Mouse (Mus musculus): ENCODE data around the gene Cnot4. TPM values are rescaled to one million over a fixed set of nuclear protein-coding genes. Genes with fewer than 3 reads are reported as not detected.

The Cnot4 gene
- polyA plus RNA-seq, 1 experiment from 2014 or later, result 33.0 TPM

GRCm38 (mm10) chr6:35028023-35028422 lies 105.5 kb downstream of the Cnot4 start:
- 98% methylated on average over 2 of the region's 2 CpGs for WGBS
- Histone ChIP-seq H3K27ac (no peak overlapping the region), H3K4me1 (no peaks in the 10 kb centered on the region), H3K27me3 (no peaks in the 10 kb centered on the region), H3K9ac (no peak overlapping the region), H3K9me3 (replicated peaks) (no peaks in the 10 kb centered on the region), H3K4me3 (no peak overlapping the region), H3K4me2 (replicated peaks) (no peak overlapping the region), H3K36me3 (peaks cover 2% of the 10 kb centered on the region)
- no peak for ATAC-seq (ENCODE audit: low FRiP score)

- Histone ChIP-seq H3K36me3 (peaks cover 7% of the 10 kb centered on the region), H3K9me3 (replicated peaks) (no peaks in the 10 kb centered on the region), H3K27ac (no peak overlapping the region), H3K27me3 (no peaks in the 10 kb centered on the region), H3K9ac (no peak overlapping the region), H3K4me2 (replicated peaks) (no peak overlapping the region), H3K4me3 (no peak overlapping the region), H3K4me1 (no peaks in the 10 kb centered on the region)
- ATAC-seq (ENCODE audit: low FRiP score), result no peak
- 73% methylated on average over 6 of the region's 6 CpGs for WGBS
Measured at GRCm38 (mm10) chr6:35027257-35027656, 106.3 kb downstream of the Cnot4 start.

DNA sequence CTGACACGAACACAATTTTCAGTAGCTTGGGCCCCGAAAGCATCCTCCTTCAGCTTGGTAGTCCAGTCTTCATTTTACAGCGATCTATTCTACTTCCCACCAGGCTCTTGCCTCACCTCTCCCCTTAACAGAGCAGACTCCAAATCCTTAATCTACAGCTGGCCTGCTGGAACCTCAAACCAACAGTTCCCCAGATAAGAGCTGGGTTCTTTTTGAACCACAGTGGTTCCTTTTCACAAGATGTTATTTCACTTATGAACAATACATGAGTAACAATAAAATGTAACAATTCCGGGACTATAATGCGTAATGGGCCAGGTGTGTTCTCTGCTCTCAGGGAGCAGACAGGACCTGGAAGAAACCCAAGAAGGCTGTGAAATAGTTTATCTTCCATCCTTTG lies 116.9 kb downstream of the Cnot4 start:
- no peak overlapping the region for H3K27ac ChIP-seq
- 0 out of 2 replicates have a peak, but pooled peaks cover 4% of the 10 kb centered on the region for H3K36me3 ChIP-seq
- H3K9me3 ChIP-seq (replicated peaks), result no peaks in the 10 kb centered on the region; the same call in 1 of the 2 replicates
- no peak overlapping the region for H3K4me3 ChIP-seq
- no peak overlapping the region for H3K4me2 ChIP-seq (replicated peaks)
- H3K9ac ChIP-seq, result no peak overlapping the region
- no peak for ATAC-seq (ENCODE audit: low FRiP score)
- WGBS, result 95% methylated on average over 5 of the region's 5 CpGs
- H3K27me3 ChIP-seq, result no peaks in the 10 kb centered on the region
- no peaks in the 10 kb centered on the region for H3K4me1 ChIP-seq

- no peak overlapping the region for H3K27ac ChIP-seq
- no peak overlapping the region for H3K4me3 ChIP-seq
- H3K36me3 ChIP-seq, result no peaks in the 10 kb centered on the region
- H3K9me3 ChIP-seq (replicated peaks), result no peaks in the 10 kb centered on the region; the same call in 1 of the 2 replicates
- WGBS, result 86% methylated on average over 1 of the region's 1 CpGs
- H3K4me1 ChIP-seq, result no peaks in the 10 kb centered on the region
- no peaks in the 10 kb centered on the region for H3K27me3 ChIP-seq
- H3K9ac ChIP-seq, result no peak overlapping the region
- H3K4me2 ChIP-seq (replicated peaks), result no peak overlapping the region
- no peak for ATAC-seq (ENCODE audit: low FRiP score)
Measured at GRCm38 (mm10) chr6:35011953-35012352, 121.6 kb downstream of the Cnot4 start.

DNA sequence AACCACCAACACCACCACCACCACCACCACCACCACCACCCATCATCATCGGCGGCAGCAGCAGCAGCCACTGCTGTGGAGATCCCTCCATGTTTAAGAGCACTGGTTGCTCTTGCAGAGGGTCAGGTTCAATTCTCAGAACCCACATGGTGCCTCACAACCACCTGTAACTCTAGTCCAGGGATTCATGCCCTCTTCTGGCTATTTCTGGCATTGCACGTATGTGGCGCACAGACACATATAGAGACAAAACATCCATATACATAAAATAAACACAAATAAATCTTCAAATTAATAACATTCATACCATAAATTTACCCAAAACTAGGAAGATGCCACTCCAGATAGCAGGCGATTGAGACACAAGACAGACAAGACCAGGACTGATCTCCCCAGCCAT lies 122.8 kb downstream of the Cnot4 start:
- Histone ChIP-seq H3K4me2 (replicated peaks) (no peak overlapping the region), H3K27ac (no peak overlapping the region), H3K4me1 (no peaks in the 10 kb centered on the region), H3K4me3 (no peak overlapping the region), H3K36me3 (no peaks in the 10 kb centered on the region), H3K9me3 (replicated peaks) (no peaks in the 10 kb centered on the region; the same call in 1 of the 2 replicates), H3K9ac (no peak overlapping the region), H3K27me3 (no peaks in the 10 kb centered on the region)
- WGBS, result 94% methylated on average over 5 of the region's 5 CpGs
- ATAC-seq (ENCODE audit: low FRiP score), result no peak

DNA sequence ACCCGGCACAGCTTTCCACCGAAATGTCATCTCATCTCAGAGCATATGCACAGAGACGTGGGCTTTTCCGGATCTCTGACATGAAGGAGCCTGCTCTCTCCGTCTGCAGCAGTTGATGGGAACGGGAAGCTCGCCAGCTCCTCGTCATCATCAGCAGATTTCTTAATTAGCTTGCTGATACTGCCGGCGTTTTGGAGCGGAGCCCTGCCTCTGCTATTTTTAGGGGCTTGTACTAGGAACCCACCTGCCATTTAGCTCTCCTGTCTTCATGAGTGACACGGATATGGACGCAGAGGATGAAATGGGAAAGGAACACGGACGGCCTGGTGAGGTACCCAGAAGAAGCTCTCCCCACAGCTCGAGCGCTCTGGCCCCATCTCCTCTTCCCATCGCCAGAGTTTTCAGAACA lies 131.3 kb downstream of the Cnot4 start:
- Histone ChIP-seq H3K27me3 (no peaks in the 10 kb centered on the region), H3K4me2 (replicated peaks) (no peak overlapping the region), H3K27ac (no peak overlapping the region), H3K4me3 (no peak overlapping the region), H3K36me3 (no peaks in the 10 kb centered on the region), H3K9ac (no peak overlapping the region), H3K9me3 (replicated peaks) (no peaks in the 10 kb centered on the region), H3K4me1 (peaks cover 5% of the 10 kb centered on the region; the same call in 1 of the 2 replicates)
- ATAC-seq (ENCODE audit: low FRiP score), result no peak
- WGBS, result 87% methylated on average over 18 of the region's 18 CpGs

DNA sequence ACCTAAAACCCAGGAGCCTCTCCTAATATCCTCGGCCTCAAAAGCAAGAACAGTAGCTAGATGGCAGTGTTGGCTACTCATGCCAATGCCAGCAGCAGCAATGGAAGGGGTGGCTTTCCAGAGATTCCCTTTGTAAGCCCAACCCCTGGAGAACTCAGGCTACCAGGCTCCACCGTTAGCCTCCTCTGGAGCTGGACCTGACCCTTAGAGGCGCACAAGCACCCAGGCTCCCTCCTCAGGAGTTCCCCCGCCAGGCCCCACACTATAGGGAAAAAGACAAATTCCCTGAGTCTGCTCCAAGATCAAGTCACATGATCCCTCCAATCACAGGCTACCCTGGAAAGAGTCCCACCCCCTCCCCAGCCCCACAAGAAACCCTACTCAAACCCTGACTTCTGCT lies 134.4 kb downstream of the Cnot4 start:
- no peaks in the 10 kb centered on the region for H3K9me3 ChIP-seq (replicated peaks)
- H3K36me3 ChIP-seq, result no peaks in the 10 kb centered on the region
- peaks cover 8% of the 10 kb centered on the region; the same call in 1 of the 2 replicates for H3K4me1 ChIP-seq
- H3K4me3 ChIP-seq, result no peak overlapping the region
- no peaks in the 10 kb centered on the region for H3K27me3 ChIP-seq
- H3K4me2 ChIP-seq (replicated peaks), result peak overlapping the region; percentile 25; the same call in 1 of the 2 replicates
- WGBS, result 22% methylated on average over 4 of the region's 4 CpGs
- no peak overlapping the region for H3K27ac ChIP-seq
- ATAC-seq (ENCODE audit: low FRiP score), result no peak
- H3K9ac ChIP-seq, result no peak overlapping the region

- Histone ChIP-seq H3K4me2 (replicated peaks) (no peak overlapping the region), H3K36me3 (no peaks in the 10 kb centered on the region), H3K27ac (no peak overlapping the region), H3K27me3 (no peaks in the 10 kb centered on the region), H3K4me3 (no peak overlapping the region), H3K4me1 (peaks cover 8% of the 10 kb centered on the region; the same call in 1 of the 2 replicates), H3K9ac (no peak overlapping the region), H3K9me3 (replicated peaks) (no peaks in the 10 kb centered on the region)
- WGBS, result 82% methylated on average over 4 of the region's 4 CpGs
- ATAC-seq (ENCODE audit: low FRiP score), result no peak
Measured at GRCm38 (mm10) chr6:34996496-34996895, 137.0 kb downstream of the Cnot4 start.

GRCm38 (mm10) chr6:34995265-34995681 lies 138.3 kb downstream of the Cnot4 start:
- Histone ChIP-seq H3K4me2 (replicated peaks) (peak overlapping the region; percentile 43), H3K27me3 (no peaks in the 10 kb centered on the region), H3K4me3 (no peak overlapping the region), H3K9ac (no peak overlapping the region), H3K9me3 (replicated peaks) (no peaks in the 10 kb centered on the region), H3K36me3 (no peaks in the 10 kb centered on the region), H3K4me1 (peaks cover 8% of the 10 kb centered on the region; the same call in 1 of the 2 replicates), H3K27ac (no peak overlapping the region)
- ATAC-seq (ENCODE audit: low FRiP score), result peak; percentile 63
- 8% methylated on average over 13 of the region's 13 CpGs for WGBS

- no peak for ATAC-seq (ENCODE audit: low FRiP score)
- H3K27me3 ChIP-seq, result no peaks in the 10 kb centered on the region
- peaks cover 8% of the 10 kb centered on the region; the same call in 1 of the 2 replicates for H3K4me1 ChIP-seq
- H3K9ac ChIP-seq, result no peak overlapping the region
- no peaks in the 10 kb centered on the region for H3K36me3 ChIP-seq
- no peak overlapping the region for H3K27ac ChIP-seq
- no peak overlapping the region for H3K4me3 ChIP-seq
- 83% methylated on average over 5 of the region's 5 CpGs for WGBS
- no peaks in the 10 kb centered on the region for H3K9me3 ChIP-seq (replicated peaks)
- H3K4me2 ChIP-seq (replicated peaks), result peak overlapping the region; percentile 43
Measured at GRCm38 (mm10) chr6:34994692-34995091, 138.8 kb downstream of the Cnot4 start.

DNA sequence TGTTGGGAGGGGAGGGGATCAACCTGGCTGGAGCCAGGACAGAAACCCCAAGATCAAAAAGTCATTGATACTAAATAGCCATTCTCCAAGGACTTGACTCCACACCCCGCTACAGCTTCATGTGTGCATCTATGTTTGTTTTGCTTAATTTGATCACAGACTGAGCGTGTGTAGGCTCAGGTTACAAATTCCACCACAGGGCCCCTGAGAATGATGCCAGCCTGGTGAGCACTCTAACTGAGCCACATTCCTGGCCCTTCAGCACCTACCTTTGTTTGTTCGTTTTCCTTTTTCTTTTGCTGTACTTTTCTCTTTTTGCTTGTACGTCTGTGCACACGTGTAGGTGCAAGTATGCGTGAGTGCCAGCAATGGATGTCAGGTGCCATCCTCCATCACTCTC lies 144.3 kb downstream of the Cnot4 start:
- whole genome bisulfite sequencing, result 60% methylated on average over 6 of the region's 6 CpGs

GRCm38 (mm10) chr6:34988081-34988761 lies 145.3 kb downstream of the Cnot4 start, which contains the start of gene Slc23a4:
Gene Slc23a4, minus strand, starts transcription at chr6:34988404.
- no peak within 1 kb of the TSS for H3K4me3 ChIP-seq
- peak within 1 kb of the TSS; percentile 40 for H3K4me2 ChIP-seq (replicated peaks)
- WGBS, result 9% methylated on average over 20 of the region's 20 CpGs

More for the DNA sequence above, 144.3 kb downstream of the Cnot4 start:
- H3K36me3 ChIP-seq, result no peaks in the 10 kb centered on the region
- no peak overlapping the region for H3K4me2 ChIP-seq (replicated peaks)
- H3K9ac ChIP-seq, result no peak overlapping the region
- no peaks in the 10 kb centered on the region for H3K9me3 ChIP-seq (replicated peaks)
- no peak for ATAC-seq (ENCODE audit: low FRiP score)
- no peak overlapping the region for H3K27ac ChIP-seq
- H3K4me3 ChIP-seq, result no peak overlapping the region
- no peaks in the 10 kb centered on the region for H3K27me3 ChIP-seq
- H3K4me1 ChIP-seq, result peaks cover 15% of the 10 kb centered on the region

GRCm38 (mm10) chr6:34987085-34987645 lies 146.4 kb downstream of the Cnot4 start:
- H3K4me3 ChIP-seq, result no peak overlapping the region
- ATAC-seq (ENCODE audit: low FRiP score), result no peak
- peaks cover 15% of the 10 kb centered on the region for H3K4me1 ChIP-seq
- H3K9ac ChIP-seq, result no peak overlapping the region
- H3K9me3 ChIP-seq (replicated peaks), result no peaks in the 10 kb centered on the region
- H3K27ac ChIP-seq, result no peak overlapping the region
- H3K4me2 ChIP-seq (replicated peaks), result no peak overlapping the region
- H3K27me3 ChIP-seq, result no peaks in the 10 kb centered on the region
- 89% methylated on average over 12 of the region's 12 CpGs for whole genome bisulfite sequencing
- H3K36me3 ChIP-seq, result no peaks in the 10 kb centered on the region

More at GRCm38 (mm10) chr6:34988081-34988761, 145.3 kb downstream of the Cnot4 start, which contains the start of gene Slc23a4:
- Histone ChIP-seq H3K4me1 (peaks cover 15% of the 10 kb centered on the region), H3K9me3 (replicated peaks) (no peaks in the 10 kb centered on the region), H3K9ac (no peak within 1 kb of the TSS), H3K27ac (no peak within 1 kb of the TSS), H3K36me3 (no peaks in the 10 kb centered on the region), H3K27me3 (no peaks in the 10 kb centered on the region)
- peak; percentile 67 for ATAC-seq (ENCODE audit: low FRiP score)

Measured in hindbrain, embryonic 12.5 days (tissue).